Mouse (Mus musculus) left cerebral cortex, adult 2 months (tissue): ENCODE measurements around the gene Retreg1. TPM values are rescaled to one million over a fixed set of nuclear protein-coding genes. Genes with fewer than 3 reads are reported as not detected.

Experiments used
- DNase-seq, 2 experiments: peaks; one replicate each; pipeline ENCODE4 v3.0.0; 2021 to 2022; ENCODE audit warnings: low spot score in 2 of 2, mixed read lengths in 1 of 2; ENCODE audit errors: extremely low spot score in 1 of 2
- H3K27ac ChIP-seq: fragments of 200-600 bp; 2 replicates; pipeline ENCODE4 v1.8.1; 2022
- H3K4me3 ChIP-seq: fragments of 200-600 bp; 2 replicates; pipeline ENCODE4 v1.8.1; 2022
- CTCF ChIP-seq: fragments of 200-600 bp; IDR thresholded peaks from 2 replicates; pipeline ENCODE4 v1.8.1; 2022; ENCODE audit warnings: antibody characterized with exemption, mild to moderate bottlenecking, moderate library complexity
- intact Hi-C: fragments of 180-260 bp; cut with DNase I; formaldehyde crosslinking; loops from one replicate; pipeline ENCODE4 v1.15.1; 2025
- total RNA-seq, 2 experiments: library from RNA; stranded (reverse); gene quantifications; 2 replicates each; pipeline ENCODE4 v1.2.3; 2021

The Retreg1 gene
- total RNA-seq, 2 experiments from 2014 or later, result 32.8 to 32.9 TPM

DNA sequence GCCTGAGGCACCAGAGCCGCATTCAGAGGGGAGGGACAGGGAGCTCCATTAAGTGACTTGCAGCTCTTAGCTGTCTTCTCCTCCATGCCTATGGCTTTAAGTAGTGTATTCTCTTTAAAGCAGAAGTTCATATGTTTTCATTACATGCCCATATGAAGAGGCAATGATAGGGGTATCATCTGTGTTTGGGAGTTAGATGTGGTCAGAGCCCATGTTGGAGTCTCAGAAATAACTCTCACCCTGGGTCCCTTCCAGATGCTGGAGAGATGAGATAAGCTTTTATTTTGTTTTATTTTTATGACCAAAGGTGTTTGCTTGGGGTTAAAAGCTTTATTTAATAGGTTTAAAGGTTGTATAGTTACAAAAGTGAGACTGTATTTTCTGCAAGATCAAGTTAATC is 67.9 kb downstream of the Retreg1 start:
- intact Hi-C loops, result no loop called here
- TF ChIP-seq CTCF, result no peak
- Histone ChIP-seq H3K27ac (no peak overlapping the region), H3K4me3 (no peak overlapping the region)
- DNase-seq, result no peak

GRCm38 (mm10) chr15:25912911-25913310 is 69.9 kb downstream of the Retreg1 start:
- Histone ChIP-seq H3K27ac (no peak overlapping the region), H3K4me3 (no peak overlapping the region)
- DNase-seq, result no peak
- intact Hi-C loops, result no loop called here
- TF ChIP-seq CTCF, result no peak

- TF ChIP-seq CTCF, result no peak
- Histone ChIP-seq H3K4me3 (no peak overlapping the region), H3K27ac (no peak overlapping the region)
- intact Hi-C loops, result no loop called here
- no peak for DNase-seq
Observed at GRCm38 (mm10) chr15:25913659-25914058, 70.7 kb downstream of the Retreg1 start.

DNA sequence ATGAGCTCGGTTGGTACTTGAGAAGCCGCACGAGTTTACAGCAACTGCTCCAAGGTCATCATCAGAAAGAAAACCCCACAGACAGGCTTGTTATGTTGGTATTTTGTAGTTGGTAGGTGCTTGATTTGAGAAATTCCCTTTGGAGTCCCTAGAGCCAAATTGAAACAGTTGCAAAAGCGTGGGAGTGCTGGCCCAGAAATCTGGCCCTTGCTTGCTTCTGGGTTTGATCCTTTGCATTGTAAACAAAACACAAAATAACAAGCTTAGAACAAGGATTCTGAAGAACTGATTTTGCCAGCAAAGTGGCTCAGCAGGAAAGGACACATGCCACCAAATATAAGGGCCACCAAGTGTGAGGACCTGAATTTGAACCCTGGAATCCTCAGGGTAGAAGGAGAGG is 71.2 kb downstream of the Retreg1 start:
- no peak for DNase-seq
- intact Hi-C loops, result no loop called here
- Histone ChIP-seq H3K27ac (no peak overlapping the region), H3K4me3 (no peak overlapping the region)
- TF ChIP-seq CTCF, result no peak

DNA sequence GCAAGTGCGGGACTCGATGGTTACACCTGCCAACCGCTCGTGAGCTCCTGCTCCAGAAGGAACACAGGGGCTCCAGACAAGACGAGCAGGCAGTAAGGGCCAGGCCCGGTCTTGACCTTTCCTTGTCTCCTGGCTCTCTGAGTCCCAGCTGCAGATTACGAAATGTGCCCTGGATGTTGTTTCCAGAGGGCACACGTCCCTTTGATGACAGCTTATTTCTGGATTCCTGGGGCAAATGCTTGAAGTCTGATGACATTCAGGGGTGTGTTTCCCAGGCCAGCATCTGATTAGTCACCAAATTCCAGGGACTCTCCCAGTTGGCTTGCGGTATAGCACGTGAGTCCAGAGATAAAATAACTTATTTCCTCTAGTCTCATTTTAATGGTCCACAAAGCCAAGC is 72.0 kb downstream of the Retreg1 start:
- no peak overlapping the region for H3K27ac ChIP-seq
- no peak for TF ChIP-seq CTCF
- no peak overlapping the region for H3K4me3 ChIP-seq
- intact Hi-C loops, result no loop called here
- DNase-seq, result no peak

DNA sequence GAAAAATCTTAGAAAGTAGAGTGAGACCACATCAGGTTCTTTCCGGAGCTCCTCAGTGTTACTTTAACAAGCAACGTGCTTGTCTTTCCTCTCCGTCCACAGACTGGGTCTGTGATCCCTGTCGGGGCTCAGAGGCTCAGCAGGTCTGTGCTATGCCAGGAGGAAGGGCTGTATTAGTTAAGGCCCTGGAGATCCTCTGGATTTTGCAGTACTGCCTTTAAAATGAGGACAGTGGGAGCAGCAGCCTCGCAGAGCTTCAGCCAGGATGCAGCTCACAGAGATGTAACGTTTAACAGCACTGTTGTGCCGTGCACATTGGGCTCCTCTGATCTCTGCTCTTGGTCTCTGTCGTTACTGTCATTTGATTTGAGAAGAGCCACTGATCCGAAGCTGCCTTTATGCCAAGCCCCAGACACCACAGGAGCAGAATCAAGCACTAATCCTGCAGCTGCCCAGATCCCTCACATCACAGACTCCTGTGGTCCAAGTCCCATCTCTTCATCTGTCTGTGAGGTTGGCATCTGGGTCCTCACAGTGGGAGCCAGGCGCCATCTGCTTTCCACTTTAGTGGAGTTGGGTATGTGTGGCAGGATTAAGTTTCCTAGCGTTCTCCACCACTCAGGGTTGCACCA is 72.7 kb downstream of the Retreg1 start:
- H3K4me3 ChIP-seq, result no peak overlapping the region
- no peak overlapping the region for H3K27ac ChIP-seq
- intact Hi-C loops, result no loop called here
- no peak for DNase-seq
- no peak for TF ChIP-seq CTCF

GRCm38 (mm10) chr15:25916252-25916651 is 73.3 kb downstream of the Retreg1 start:
- intact Hi-C loops, result no loop called here
- Histone ChIP-seq H3K27ac (no peak overlapping the region), H3K4me3 (no peak overlapping the region)
- TF ChIP-seq CTCF, result no peak
- no peak for DNase-seq

GRCm38 (mm10) chr15:25918641-25919040 is 75.7 kb downstream of the Retreg1 start:
- no peak overlapping the region for H3K4me3 ChIP-seq
- intact Hi-C loops, result no loop called here
- no peak for TF ChIP-seq CTCF
- no peak overlapping the region for H3K27ac ChIP-seq
- no peak for DNase-seq

GRCm38 (mm10) chr15:25919995-25920394 is 77.0 kb downstream of the Retreg1 start:
- no peak for DNase-seq
- Histone ChIP-seq H3K27ac (no peak overlapping the region), H3K4me3 (no peak overlapping the region)
- TF ChIP-seq CTCF, result no peak
- intact Hi-C loops, result no loop called here

- no peak for TF ChIP-seq CTCF
- H3K4me3 ChIP-seq, result no peak overlapping the region
- intact Hi-C loops, result no loop called here
- DNase-seq, result no peak
- no peak overlapping the region for H3K27ac ChIP-seq
Observed at GRCm38 (mm10) chr15:25920886-25921285, 77.9 kb downstream of the Retreg1 start.

DNA sequence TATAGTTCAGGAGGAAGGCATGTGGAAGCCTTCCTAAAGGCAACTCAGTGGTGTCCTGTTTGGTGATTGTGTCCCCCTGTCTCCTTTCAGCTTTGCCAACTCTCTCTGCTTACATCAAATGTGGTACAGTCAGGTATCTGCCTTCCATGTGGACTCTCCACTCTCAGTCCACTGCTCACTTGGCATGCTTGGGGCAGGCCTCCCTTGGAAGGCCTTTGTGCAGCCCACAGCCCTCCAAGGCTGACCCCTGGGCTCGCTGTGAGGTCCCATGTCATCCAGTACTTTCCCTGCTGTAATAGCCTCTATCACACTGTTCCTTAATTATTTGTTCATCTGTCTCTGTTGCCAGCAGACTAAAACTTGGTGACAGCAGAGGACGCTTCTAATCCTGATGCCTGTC is 79.0 kb downstream of the Retreg1 start:
- no peak for TF ChIP-seq CTCF
- H3K27ac ChIP-seq, result no peak overlapping the region

DNA sequence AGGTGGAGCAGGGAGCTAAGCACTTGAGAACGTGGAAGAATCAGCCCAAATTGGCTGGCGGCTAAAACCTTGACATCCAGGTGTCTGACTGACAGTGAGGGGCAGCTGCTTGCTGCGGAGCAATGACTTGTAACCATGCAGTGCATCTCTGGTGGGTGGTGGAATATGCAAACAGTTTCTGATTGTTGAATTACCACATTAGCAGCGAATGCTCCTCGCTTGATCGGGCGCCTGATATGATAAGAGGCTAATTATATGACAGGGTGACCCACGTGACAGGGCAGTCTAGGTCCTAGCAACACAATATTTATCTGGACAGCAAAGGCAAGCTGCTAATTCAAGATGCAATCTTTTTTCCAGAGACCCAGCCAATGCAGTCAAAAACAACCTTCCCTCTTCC is 80.9 kb downstream of the Retreg1 start:
- no peak for DNase-seq
- intact Hi-C loops, result no loop called here
- TF ChIP-seq CTCF, result no peak
- Histone ChIP-seq H3K27ac (no peak overlapping the region), H3K4me3 (no peak overlapping the region)

More for the DNA sequence above, 79.0 kb downstream of the Retreg1 start:
- intact Hi-C loops, result no loop called here
- no peak overlapping the region for H3K4me3 ChIP-seq
- no peak for DNase-seq

GRCm38 (mm10) chr15:25926171-25926570 is 83.2 kb downstream of the Retreg1 start:
- Histone ChIP-seq H3K4me3 (no peak overlapping the region), H3K27ac (no peak overlapping the region)
- peak; percentile 37 to 38 for DNase-seq
- intact Hi-C loops, result no loop called here
- no peak for TF ChIP-seq CTCF

GRCm38 (mm10) chr15:25927106-25927505 is 84.1 kb downstream of the Retreg1 start:
- intact Hi-C loops, result no loop called here
- H3K27ac ChIP-seq, result no peak overlapping the region

More at GRCm38 (mm10) chr15:25927106-25927505, 84.1 kb downstream of the Retreg1 start:
- TF ChIP-seq CTCF, result no peak
- no peak for DNase-seq
- H3K4me3 ChIP-seq, result no peak overlapping the region
